Mouse (Mus musculus): ENCODE results near the gene D630003M21Rik.
A peak's percentile ranks its signal among the peaks of the same experiment; 100 is the strongest.

GRCm38 (mm10) chr2:158167496-158168205 is 61.4 kb downstream of the D630003M21Rik start:
- TF ChIP-seq TCF12 (IDR thresholded peaks at IDR 0.05; ENCODE audit: insufficient read depth, poor library complexity, severe bottlenecking) (no peak), MAX (IDR thresholded peaks at IDR 0.05; ENCODE audit: low read depth) (no peak), SRF (IDR thresholded peaks at IDR 0.05; ENCODE audit: control insufficient read depth, insufficient read length, low read depth) (peak; percentile 87), POLR2A (IDR thresholded peaks at IDR 0.05; ENCODE audit: insufficient read length, low read depth) (no peak), USF1 (IDR thresholded peaks at IDR 0.05; ENCODE audit: low read depth) (peak; percentile 90), MYOD1 (IDR thresholded peaks at IDR 0.05; ENCODE audit: control insufficient read depth in 1 of 3, insufficient read length in 2 of 3, low read depth in 2 of 3) (no peak), POLR2AphosphoS2 (IDR thresholded peaks at IDR 0.05; ENCODE audit: insufficient read length, low read depth) (no peak), CEBPB (IDR thresholded peaks at IDR 0.05; ENCODE audit: insufficient read depth, poor library complexity, severe bottlenecking) (peak; percentile 49; the same call in 1 of the 2 replicates), E2F4 (IDR thresholded peaks at IDR 0.05; ENCODE audit: insufficient read depth) (no peak)

All from myocyte (in vitro differentiated cells).